In genomic region chr4:136149045-136149379, GRCm38 (mm10) we compare ENCODE assay signal across 10 mouse cellular contexts. TPM values are rescaled to one million over a fixed set of nuclear protein-coding genes. Genes with fewer than 3 reads are reported as not detected.
DNase-seq lines count a peak whose midpoint lies in the region; ATAC-seq and TF ChIP-seq lines count a peak whose summit lies in the region.
"Had no signal": no experiment of that assay in that cellular context is flagged by ENCODE, and none has a peak within 500 bp of the region (broad histone marks: within the 10 kb centered on the region; RNA-seq: fewer than 3 reads in every experiment).

No protein-coding gene starts in this region.

- peaks cover 51% of the 10 kb centered on the region for H3K4me1 ChIP-seq in heart, embryonic 13.5 days
- H3K4me1 ChIP-seq in lung, embryonic 14.5 days (ENCODE audit: insufficient read depth) = peaks cover 23% of the 10 kb centered on the region
- peaks cover 10% of the 10 kb centered on the region for H3K4me1 ChIP-seq in embryonic facial prominence, embryonic 11.5 days (ENCODE audit: control insufficient read depth, insufficient read depth, low read length)
- peaks cover 62% of the 10 kb centered on the region for H3K4me1 ChIP-seq in limb, embryonic 15.5 days

- 0 out of 2 replicates have a peak, but pooled peaks cover 3% of the 10 kb centered on the region for H3K9me3 ChIP-seq in heart, embryonic 13.5 days
- H3K9me3 ChIP-seq in lung, embryonic 14.5 days (ENCODE audit: low read depth, low read length) = no peaks in the 10 kb centered on the region; the same call in 1 of the 2 replicates
- H3K9me3 ChIP-seq in embryonic facial prominence, embryonic 11.5 days (replicated peaks; ENCODE audit: control insufficient read depth, low read length) = no peaks in the 10 kb centered on the region
- no peaks in the 10 kb centered on the region for H3K9me3 ChIP-seq in limb, embryonic 15.5 days

- 88% methylated on average over 2 of the region's 2 CpGs for WGBS in heart, embryonic 13.5 days
- 66% methylated on average over 2 of the region's 2 CpGs for WGBS in lung, embryonic 14.5 days
- 66% methylated on average over 2 of the region's 2 CpGs for WGBS in embryonic facial prominence, embryonic 11.5 days
- WGBS in limb, embryonic 15.5 days = 72% methylated on average over 2 of the region's 2 CpGs

- no peak overlapping the region for H3K4me3 ChIP-seq in heart, embryonic 13.5 days
- no peak overlapping the region for H3K4me3 ChIP-seq in lung, embryonic 14.5 days (ENCODE audit: low read depth, low read length)
- no peak overlapping the region for H3K4me3 ChIP-seq in embryonic facial prominence, embryonic 11.5 days (ENCODE audit: low read depth, low read length)
- no peak overlapping the region for H3K4me3 ChIP-seq in limb, embryonic 15.5 days

- no peak for ATAC-seq in heart, embryonic 13.5 days (ENCODE audit: extremely low read depth, insufficient number of reproducible peaks, low FRiP score, low TSS enrichment)
- no peak for ATAC-seq in lung, embryonic 14.5 days (ENCODE audit: insufficient read depth)
- no peak for ATAC-seq in embryonic facial prominence, embryonic 11.5 days (replicated peaks; ENCODE audit: insufficient number of reproducible peaks, low FRiP score, low TSS enrichment, low read depth)
- no peak for ATAC-seq in limb, embryonic 15.5 days (ENCODE audit: insufficient number of reproducible peaks, low FRiP score, low TSS enrichment, low read depth)
- ATAC-seq: forebrain, postnatal 0 days had no signal

- DNase-seq in heart, postnatal 4 days = no peak
- DNase-seq in lung, embryonic 14.5 days = no peak
- no peak for DNase-seq in lung, postnatal 36 days
- no peak for DNase-seq in embryonic facial prominence, embryonic 11.5 days (ENCODE audit: low spot score)
- DNase-seq in frontal cortex, postnatal 25 days (ENCODE audit: low spot score in 2 of 2) = no peak
- no peak for DNase-seq in cerebellum, adult 9-11 months
- DNase-seq: cerebellum, adult 2 months; forebrain, postnatal 0 days had no signal

- TF ChIP-seq CTCF in lung, embryonic 14.5 days (IDR thresholded peaks at IDR 0.05; ENCODE audit: low read depth) = no peak

- H3K4me2 ChIP-seq in heart, embryonic 13.5 days = peak overlapping the region; percentile 72; the same call in 1 of the 2 replicates
- H3K4me2 ChIP-seq in lung, embryonic 14.5 days = no peak overlapping the region
- H3K4me2 ChIP-seq in embryonic facial prominence, embryonic 11.5 days (ENCODE audit: low read depth, low read length) = no peak overlapping the region
- no peak overlapping the region for H3K4me2 ChIP-seq in limb, embryonic 15.5 days

- H3K36me3 ChIP-seq in heart, embryonic 13.5 days = peaks cover 15% of the 10 kb centered on the region
- peaks cover 15% of the 10 kb centered on the region for H3K36me3 ChIP-seq in lung, embryonic 14.5 days (ENCODE audit: insufficient read depth)
- H3K36me3 ChIP-seq in embryonic facial prominence, embryonic 11.5 days (replicated peaks; ENCODE audit: control insufficient read depth, insufficient read depth, low read depth, low read length) = no peaks in the 10 kb centered on the region
- H3K36me3 ChIP-seq in limb, embryonic 15.5 days = no peaks in the 10 kb centered on the region

- no peak overlapping the region for H3K9ac ChIP-seq in heart, embryonic 13.5 days
- no peak overlapping the region for H3K9ac ChIP-seq in lung, embryonic 14.5 days
- H3K9ac ChIP-seq in embryonic facial prominence, embryonic 11.5 days (replicated peaks; ENCODE audit: low read length) = no peak overlapping the region
- no peak overlapping the region for H3K9ac ChIP-seq in limb, embryonic 15.5 days
- H3K9ac ChIP-seq: forebrain, postnatal 0 days had no signal

- peaks cover 9% of the 10 kb centered on the region for H3K27me3 ChIP-seq in heart, embryonic 13.5 days (replicated peaks)
- H3K27me3 ChIP-seq in lung, embryonic 14.5 days (ENCODE audit: insufficient read depth, low read length) = no peaks in the 10 kb centered on the region
- no peaks in the 10 kb centered on the region for H3K27me3 ChIP-seq in embryonic facial prominence, embryonic 11.5 days (ENCODE audit: control insufficient read depth, insufficient read depth, low read length)
- H3K27me3 ChIP-seq in limb, embryonic 15.5 days = no peaks in the 10 kb centered on the region

- peak overlapping the region; percentile 98 for H3K27ac ChIP-seq in heart, embryonic 13.5 days (replicated peaks)
- peak overlapping the region; percentile 100; the same call in 1 of the 2 replicates for H3K27ac ChIP-seq in lung, embryonic 14.5 days (ENCODE audit: low read depth)
- H3K27ac ChIP-seq in embryonic facial prominence, embryonic 11.5 days (replicated peaks; ENCODE audit: low read depth, low read length) = 0 out of 2 replicates have a peak overlapping the region, but pooled peaks have one; percentile 37
- H3K27ac ChIP-seq in limb, embryonic 15.5 days = peak overlapping the region; percentile 98

RNA-seq across cellular contexts. Expression of gene Id3, which starts 5.7 kb away (rescaled TPM):
- polyA plus RNA-seq in heart, embryonic 13.5 days (2015; fragmentation: Nextera tagmentation; extraction: Ambion mirVana) = 288 and 305 TPM in 2 replicates
- total RNA-seq in heart, postnatal 4 days (2021) = 10 to 100 TPM; 96.2 to 97.8 TPM
- 469 and 477 TPM in 2 replicates for polyA plus RNA-seq in lung, embryonic 14.5 days (2014; fragmentation: Nextera tagmentation; extraction: Ambion mirVana)
- polyA plus RNA-seq in embryonic facial prominence, embryonic 11.5 days (2014; fragmentation: Nextera tagmentation; extraction: Ambion mirVana) = 608 and 653 TPM in 2 replicates
- 488 and 490 TPM in 2 replicates for polyA plus RNA-seq in limb, embryonic 15.5 days (2015; fragmentation: Nextera tagmentation; extraction: Ambion mirVana)

RNA-seq across cellular contexts. Expression of gene E2f2, which starts 23.2 kb away (rescaled TPM):
- 6.2 and 6.6 TPM in 2 replicates for polyA plus RNA-seq in heart, embryonic 13.5 days (2015; fragmentation: Nextera tagmentation; extraction: Ambion mirVana)
- 1 to 10 TPM; 5.8 to 9.7 TPM for total RNA-seq in heart, postnatal 4 days (2021)
- 5.5 and 6.5 TPM in 2 replicates for polyA plus RNA-seq in lung, embryonic 14.5 days (2014; fragmentation: Nextera tagmentation; extraction: Ambion mirVana)
- 5.0 and 6.1 TPM in 2 replicates for polyA plus RNA-seq in embryonic facial prominence, embryonic 11.5 days (2014; fragmentation: Nextera tagmentation; extraction: Ambion mirVana)
- polyA plus RNA-seq in limb, embryonic 15.5 days (2015; fragmentation: Nextera tagmentation; extraction: Ambion mirVana) = 10.0 and 14.5 TPM in 2 replicates

RNA-seq across cellular contexts. Expression of gene Asap3, which starts 57.2 kb away (rescaled TPM):
- polyA plus RNA-seq in heart, embryonic 13.5 days (2015; fragmentation: Nextera tagmentation; extraction: Ambion mirVana) = 2.6 and 3.4 TPM in 2 replicates
- total RNA-seq in heart, postnatal 4 days (2021) = 1 to 10 TPM; 3.3 to 3.7 TPM
- polyA plus RNA-seq in lung, embryonic 14.5 days (2014; fragmentation: Nextera tagmentation; extraction: Ambion mirVana) = 4.4 and 5.4 TPM in 2 replicates
- polyA plus RNA-seq in embryonic facial prominence, embryonic 11.5 days (2014; fragmentation: Nextera tagmentation; extraction: Ambion mirVana) = 2.8 and 2.9 TPM in 2 replicates
- 15.4 and 19.0 TPM in 2 replicates for polyA plus RNA-seq in limb, embryonic 15.5 days (2015; fragmentation: Nextera tagmentation; extraction: Ambion mirVana)

Comparison
In these comparisons a context has a peak if more than half of its experiments do, and no peak if none do; other contexts are left out.
1. H3K27ac ChIP-seq: peak in every context shown above with its lines; median percentile 100 in lung, embryonic 14.5 days; 98 in heart, embryonic 13.5 days; 98 in limb, embryonic 15.5 days; 37 in embryonic facial prominence, embryonic 11.5 days.